Mouse (Mus musculus): ENCODE data around the gene Cstf2t. TPM values are rescaled to one million over a fixed set of nuclear protein-coding genes. Genes with fewer than 3 reads are reported as not detected.

Gene Cstf2t
- total RNA-seq (2018; cell fraction: chromatin; rRNA removed) = 10 to 100 TPM in 20 of 26 experiments, 1 to 10 TPM in 6; 5.4 to 26.8 (median 12.9) TPM
- total RNA-seq (2018; cell fraction: cytosol; rRNA removed) = 10 to 100 TPM; 23.8 to 35.5 (median 29.4) TPM
- 10 to 100 TPM in 25 of 26 experiments, 1 to 10 TPM in 1; 9.5 to 47.4 (median 26.8) TPM for total RNA-seq (2018; cell fraction: nucleus; rRNA removed)
- polyA plus RNA-seq (2018) = 21.1 to 25.7 TPM (median 24.3 TPM) in 3 replicates

GRCm38 (mm10) chr19:31082662-31083429 lies at the start of gene Cstf2t:
TSS of gene Cstf2t (plus strand) at chr19:31082837.
- Histone ChIP-seq H3K4me3 (ENCODE audit: inconsistent target) (peak within 1 kb of the TSS; percentile 96), H3K79me2 (ENCODE audit: inconsistent target) (peaks cover 30% of the 10 kb centered on the region), H3K27ac (peak within 1 kb of the TSS; percentile 70), H3K36me3 (ENCODE audit: inconsistent target) (0 out of 2 replicates have a peak, but pooled peaks cover 6% of the 10 kb centered on the region)
- 2% methylated on average over 52 of the region's 56 CpGs for WGBS (ENCODE audit: missing documents)

GRCm38 (mm10) chr19:31038951-31039350 lies 43.7 kb upstream of the Cstf2t start:
- H3K36me3 ChIP-seq (ENCODE audit: inconsistent target) = no peaks in the 10 kb centered on the region
- no peaks in the 10 kb centered on the region for H3K79me2 ChIP-seq (ENCODE audit: inconsistent target)
- H3K27ac ChIP-seq = no peak overlapping the region
- no peak overlapping the region for H3K4me3 ChIP-seq (ENCODE audit: inconsistent target)
- 97% methylated on average over 3 of the region's 3 CpGs for WGBS (ENCODE audit: missing documents)

- WGBS (ENCODE audit: missing documents) = 100% methylated on average over 2 of the region's 2 CpGs
- Histone ChIP-seq H3K27ac (no peak overlapping the region), H3K4me3 (ENCODE audit: inconsistent target) (no peak overlapping the region), H3K79me2 (ENCODE audit: inconsistent target) (no peaks in the 10 kb centered on the region), H3K36me3 (ENCODE audit: inconsistent target) (no peaks in the 10 kb centered on the region)
These were observed 41.4 kb upstream of the Cstf2t start for GRCm38 (mm10) chr19:31040948-31041847.

- H3K36me3 ChIP-seq (ENCODE audit: inconsistent target) = no peaks in the 10 kb centered on the region
- H3K27ac ChIP-seq = no peak overlapping the region
- 94% methylated on average over 4 of the region's 4 CpGs for WGBS (ENCODE audit: missing documents)
- H3K79me2 ChIP-seq (ENCODE audit: inconsistent target) = no peaks in the 10 kb centered on the region
- H3K4me3 ChIP-seq (ENCODE audit: inconsistent target) = no peak overlapping the region
These were observed 36.0 kb upstream of the Cstf2t start for GRCm38 (mm10) chr19:31046601-31047000.

- no peaks in the 10 kb centered on the region for H3K36me3 ChIP-seq (ENCODE audit: inconsistent target)
- H3K27ac ChIP-seq = no peak overlapping the region
- 75% methylated on average over 1 of the region's 1 CpGs for WGBS (ENCODE audit: missing documents)
- H3K79me2 ChIP-seq (ENCODE audit: inconsistent target) = no peaks in the 10 kb centered on the region
- no peak overlapping the region for H3K4me3 ChIP-seq (ENCODE audit: inconsistent target)
These were observed 17.9 kb upstream of the Cstf2t start for GRCm38 (mm10) chr19:31064740-31065139.

GRCm38 (mm10) chr19:31065206-31065781 lies 17.3 kb upstream of the Cstf2t start:
- whole genome bisulfite sequencing (ENCODE audit: missing documents) = 94% methylated on average over 11 of the region's 11 CpGs
- Histone ChIP-seq H3K36me3 (ENCODE audit: inconsistent target) (no peaks in the 10 kb centered on the region), H3K4me3 (ENCODE audit: inconsistent target) (no peak overlapping the region), H3K79me2 (ENCODE audit: inconsistent target) (no peaks in the 10 kb centered on the region), H3K27ac (no peak overlapping the region)

GRCm38 (mm10) chr19:31073959-31074716 lies 8.5 kb upstream of the Cstf2t start:
- H3K36me3 ChIP-seq (ENCODE audit: inconsistent target) = no peaks in the 10 kb centered on the region
- 89% methylated on average over 24 of the region's 24 CpGs for WGBS (ENCODE audit: missing documents)
- no peak overlapping the region for H3K4me3 ChIP-seq (ENCODE audit: inconsistent target)
- no peak overlapping the region for H3K27ac ChIP-seq
- H3K79me2 ChIP-seq (ENCODE audit: inconsistent target) = no peaks in the 10 kb centered on the region

GRCm38 (mm10) chr19:31074717-31075063 lies 7.9 kb upstream of the Cstf2t start:
- H3K27ac ChIP-seq = no peak overlapping the region
- no peaks in the 10 kb centered on the region for H3K36me3 ChIP-seq (ENCODE audit: inconsistent target)
- H3K4me3 ChIP-seq (ENCODE audit: inconsistent target) = no peak overlapping the region
- H3K79me2 ChIP-seq (ENCODE audit: inconsistent target) = no peaks in the 10 kb centered on the region
- 68% methylated on average over 3 of the region's 3 CpGs for WGBS (ENCODE audit: missing documents)

- Histone ChIP-seq H3K27ac (no peak overlapping the region), H3K36me3 (ENCODE audit: inconsistent target) (no peaks in the 10 kb centered on the region), H3K79me2 (ENCODE audit: inconsistent target) (no peaks in the 10 kb centered on the region), H3K4me3 (ENCODE audit: inconsistent target) (no peak overlapping the region)
- 89% methylated on average over 4 of the region's 4 CpGs for WGBS (ENCODE audit: missing documents)
These were observed 6.5 kb upstream of the Cstf2t start for GRCm38 (mm10) chr19:31076106-31076505.

GRCm38 (mm10) chr19:31078241-31078640 lies 4.4 kb upstream of the Cstf2t start:
- H3K4me3 ChIP-seq (ENCODE audit: inconsistent target) = no peak overlapping the region
- no peaks in the 10 kb centered on the region for H3K36me3 ChIP-seq (ENCODE audit: inconsistent target)
- no peak overlapping the region for H3K27ac ChIP-seq
- WGBS (ENCODE audit: missing documents) = 84% methylated on average over 3 of the region's 3 CpGs
- peaks cover 4% of the 10 kb centered on the region for H3K79me2 ChIP-seq (ENCODE audit: inconsistent target)

- H3K36me3 ChIP-seq (ENCODE audit: inconsistent target) = 0 out of 2 replicates have a peak, but pooled peaks cover 6% of the 10 kb centered on the region
- H3K27ac ChIP-seq = peak overlapping the region; percentile 70
- H3K79me2 ChIP-seq (ENCODE audit: inconsistent target) = peaks cover 30% of the 10 kb centered on the region
- WGBS (ENCODE audit: missing documents) = 20% methylated on average over 7 of the region's 7 CpGs
- peak overlapping the region; percentile 96 for H3K4me3 ChIP-seq (ENCODE audit: inconsistent target)
These were observed 411 bp upstream of the Cstf2t start for GRCm38 (mm10) chr19:31082226-31082625.

GRCm38 (mm10) chr19:31083761-31084160 lies 1.1 kb downstream of the Cstf2t start:
- 96% methylated on average over 8 of the region's 8 CpGs for WGBS (ENCODE audit: missing documents)
- Histone ChIP-seq H3K4me3 (ENCODE audit: inconsistent target) (peak overlapping the region; percentile 96; the same call in 1 of the 2 replicates), H3K36me3 (ENCODE audit: inconsistent target) (0 out of 2 replicates have a peak, but pooled peaks cover 6% of the 10 kb centered on the region), H3K79me2 (ENCODE audit: inconsistent target) (peaks cover 30% of the 10 kb centered on the region), H3K27ac (no peak overlapping the region)

GRCm38 (mm10) chr19:31097857-31098256 lies 15.2 kb downstream of the Cstf2t start:
- WGBS (ENCODE audit: missing documents) = 89% methylated on average over 3 of the region's 3 CpGs
- Histone ChIP-seq H3K79me2 (ENCODE audit: inconsistent target) (no peaks in the 10 kb centered on the region), H3K36me3 (ENCODE audit: inconsistent target) (no peaks in the 10 kb centered on the region), H3K27ac (no peak overlapping the region), H3K4me3 (ENCODE audit: inconsistent target) (no peak overlapping the region)

GRCm38 (mm10) chr19:31099369-31099768 lies 16.7 kb downstream of the Cstf2t start:
- Histone ChIP-seq H3K4me3 (ENCODE audit: inconsistent target) (no peak overlapping the region), H3K79me2 (ENCODE audit: inconsistent target) (no peaks in the 10 kb centered on the region), H3K36me3 (ENCODE audit: inconsistent target) (no peaks in the 10 kb centered on the region), H3K27ac (no peak overlapping the region)
- 96% methylated on average over 3 of the region's 3 CpGs for WGBS (ENCODE audit: missing documents)
